Mouse (Mus musculus): ENCODE results near the gene Smad1. TPM values are rescaled to one million over a fixed set of nuclear protein-coding genes. Genes with fewer than 3 reads are reported as not detected.

Smad1 gene
- total RNA-seq, 2 experiments from 2014 or later = 25.6 TPM

DNA sequence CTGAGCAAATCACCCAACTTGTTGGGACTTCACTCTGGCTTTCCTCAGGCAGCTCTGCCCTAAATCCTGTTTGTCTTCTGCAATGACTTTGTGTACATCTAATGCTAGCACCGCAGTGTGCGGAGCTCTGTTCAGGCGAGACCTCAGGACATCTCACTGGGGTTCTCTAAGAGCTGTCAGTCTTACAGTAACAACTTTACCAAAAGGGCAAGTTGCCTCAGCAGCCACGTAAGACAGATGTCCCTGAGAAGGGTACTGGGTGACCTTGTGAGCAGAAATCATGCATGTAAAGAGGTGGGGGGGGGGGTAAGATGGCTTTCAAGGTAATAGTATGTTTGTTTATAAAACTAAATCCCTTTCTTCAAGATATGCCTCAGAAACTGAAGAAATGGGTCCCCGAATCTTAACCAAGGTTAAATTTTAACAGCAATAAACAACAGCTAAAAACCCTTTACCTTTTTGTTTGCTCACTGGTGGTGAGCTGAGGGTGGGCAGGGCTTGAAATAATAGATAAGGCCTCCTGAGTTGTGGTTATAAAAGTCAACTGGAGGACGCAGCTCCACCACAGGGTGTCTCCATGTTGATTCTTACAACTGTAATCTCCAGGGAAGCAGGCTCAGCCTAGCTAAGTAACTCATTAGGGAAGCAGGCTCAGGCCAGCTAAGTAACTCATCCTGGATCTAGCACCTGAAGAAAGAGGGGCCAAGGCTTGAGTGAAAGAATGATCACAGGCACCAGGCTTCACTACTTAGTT lies 38.4 kb downstream of the Smad1 start:
- no peak for DNase-seq (ENCODE audit: low spot score in 2 of 2)

DNA sequence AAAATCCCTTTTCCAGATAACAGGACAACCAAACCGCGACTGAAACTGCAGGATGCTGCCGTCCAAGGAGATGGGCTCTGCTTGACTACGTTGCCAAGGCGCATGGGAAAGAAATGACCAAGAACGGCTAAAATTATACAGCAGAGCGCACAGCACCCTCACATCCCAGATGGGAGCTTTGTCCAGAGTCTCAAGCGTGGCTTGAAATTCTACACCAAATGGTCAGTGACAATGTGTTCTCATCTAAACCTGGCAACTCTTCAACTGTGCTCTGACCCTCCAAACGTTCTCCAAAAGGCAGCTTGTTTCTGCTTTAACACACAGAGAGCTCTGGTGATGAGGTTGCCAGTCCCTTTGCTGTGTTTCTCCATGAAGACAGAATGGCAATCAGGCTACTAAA lies 39.0 kb downstream of the Smad1 start:
- DNase-seq (ENCODE audit: low spot score in 2 of 2) = no peak

DNA sequence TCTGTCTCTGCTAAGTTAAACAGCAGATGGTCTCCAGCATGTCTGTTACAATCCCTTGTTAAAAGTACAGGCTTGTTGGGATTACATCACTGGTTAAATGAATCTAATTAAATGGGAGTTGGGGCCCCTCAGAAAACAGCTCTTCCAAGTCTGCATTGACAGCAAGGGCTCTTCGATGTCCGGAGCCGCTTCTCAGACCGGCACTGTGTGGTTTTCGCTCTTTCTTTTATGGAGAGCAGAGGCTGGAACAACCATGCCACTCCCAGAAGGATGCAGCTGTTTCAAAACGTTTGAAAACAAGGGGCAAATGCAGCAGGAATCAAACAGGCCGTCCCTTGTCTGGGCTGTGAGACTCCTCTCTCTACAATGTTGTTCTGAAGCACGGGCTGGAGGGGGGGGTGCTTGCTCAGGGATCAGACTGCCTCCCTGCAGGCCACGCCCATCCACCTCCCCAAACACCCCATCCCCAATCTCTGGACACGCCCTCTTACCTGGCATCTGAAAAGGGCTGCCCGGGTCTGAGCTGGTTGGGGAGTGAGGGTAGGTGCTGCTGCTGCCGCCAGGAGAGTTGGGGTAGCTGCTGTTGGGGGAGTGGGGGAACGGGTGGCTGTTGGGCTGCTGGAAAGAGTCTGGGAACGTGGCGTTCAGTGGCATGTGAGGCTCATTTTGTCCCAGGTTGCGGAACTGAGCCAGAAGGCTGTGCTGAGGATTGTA lies 43.4 kb downstream of the Smad1 start:
- no peak for DNase-seq (ENCODE audit: low spot score in 2 of 2)

DNA sequence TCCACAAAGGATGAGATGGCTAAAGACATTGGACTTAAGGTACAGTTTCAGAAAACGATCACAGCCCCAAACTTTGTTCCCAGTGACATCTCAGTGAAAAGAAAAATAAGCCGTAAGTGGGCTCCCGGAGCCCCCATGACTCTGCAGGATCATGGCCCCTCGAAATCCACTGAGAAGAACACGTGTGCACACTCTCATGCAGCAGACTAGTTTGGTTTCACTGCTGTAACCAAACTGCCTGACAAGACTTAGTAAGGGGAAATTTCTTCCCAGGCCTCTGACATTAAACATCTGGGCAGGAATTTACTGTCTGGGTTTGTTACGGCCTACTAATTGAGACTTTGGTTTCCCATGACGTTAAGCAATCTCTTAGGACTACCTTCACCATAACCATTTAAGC lies 45.3 kb downstream of the Smad1 start:
- DNase-seq (ENCODE audit: low spot score in 2 of 2) = no peak

DNA sequence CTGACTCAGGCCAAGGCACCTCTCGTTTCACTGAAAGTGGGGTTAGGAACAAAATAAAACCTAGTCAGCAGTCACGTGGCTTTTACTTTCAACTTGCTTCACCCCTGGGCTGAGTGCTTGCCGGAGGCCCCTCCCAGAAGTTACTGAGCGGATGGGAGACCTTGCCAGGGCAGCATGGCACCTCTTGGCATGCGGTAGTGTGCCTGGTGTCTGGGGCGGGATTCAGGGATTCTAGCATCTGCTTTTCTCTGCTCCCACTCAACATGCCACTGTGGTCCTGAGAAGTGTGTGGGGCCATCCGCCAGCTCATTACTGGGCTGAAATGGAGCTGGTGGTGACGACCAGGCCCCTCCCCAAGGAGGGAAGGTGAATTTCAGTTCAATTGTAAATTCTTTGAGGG lies 47.4 kb downstream of the Smad1 start:
- DNase-seq (ENCODE audit: low spot score in 2 of 2) = no peak

DNA sequence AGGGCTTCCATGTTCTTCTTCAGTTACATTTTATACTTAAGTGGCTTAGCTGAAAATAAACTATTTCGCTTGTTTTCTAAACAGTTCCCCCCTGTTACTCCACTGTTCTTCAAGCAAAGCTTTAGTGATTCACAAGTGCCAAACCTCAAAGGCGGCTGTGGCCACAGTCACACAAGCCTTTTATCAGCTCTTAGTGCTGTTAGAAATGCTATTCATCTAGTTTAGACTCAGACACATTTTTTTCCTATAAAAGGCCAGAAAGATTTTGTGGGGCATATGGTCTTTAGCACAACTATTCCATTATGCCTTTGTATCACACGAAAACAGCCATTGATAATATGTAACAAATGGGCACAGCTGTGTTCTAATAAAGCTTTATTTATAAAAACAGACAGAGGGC lies 48.5 kb downstream of the Smad1 start:
- no peak for DNase-seq (ENCODE audit: low spot score in 2 of 2)

DNA sequence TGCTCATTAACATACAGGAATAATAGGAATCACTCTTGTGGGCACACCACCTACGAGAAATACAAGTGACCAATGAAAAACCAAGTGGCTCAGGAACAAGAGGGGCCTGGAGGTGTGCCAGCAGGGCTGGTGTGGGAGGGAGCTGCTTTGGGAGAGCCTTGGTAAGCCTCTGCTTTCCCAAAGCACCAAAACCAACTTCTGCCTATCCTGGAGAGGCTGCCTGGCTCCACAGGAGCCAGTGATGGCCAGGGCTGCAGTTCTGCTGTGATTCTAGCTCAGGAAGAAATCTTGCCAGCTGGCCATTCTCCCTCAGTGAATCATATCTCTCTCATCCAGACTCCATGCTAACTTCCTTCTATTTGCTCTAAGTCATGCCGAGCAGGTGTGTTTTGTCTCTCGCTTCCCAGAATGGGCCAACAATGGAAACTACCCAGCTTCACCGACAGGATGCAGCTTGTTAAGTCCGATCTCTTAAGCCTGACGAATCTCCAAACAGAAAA lies 49.2 kb downstream of the Smad1 start:
- no peak for DNase-seq (ENCODE audit: low spot score in 2 of 2)

DNA sequence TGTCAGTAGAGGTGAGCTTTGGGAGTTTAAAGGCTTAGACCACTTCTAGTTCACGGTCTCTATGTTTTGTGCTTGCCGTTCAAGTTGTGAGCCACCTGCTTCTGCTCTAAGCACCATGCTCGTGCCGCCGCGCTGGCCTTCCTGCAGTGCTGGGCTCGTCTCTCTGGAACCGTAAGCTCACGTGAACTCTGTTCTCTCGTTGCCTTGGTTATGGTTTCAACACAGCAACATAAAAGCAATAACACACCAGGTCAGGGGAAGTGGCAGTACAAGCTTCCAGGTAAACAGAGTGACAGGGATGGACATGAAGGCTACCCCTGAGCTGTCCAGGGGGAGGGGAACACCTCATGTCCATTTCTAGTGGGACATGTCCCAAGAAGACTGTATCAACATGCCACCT lies 52.9 kb downstream of the Smad1 start:
- no peak for DNase-seq (ENCODE audit: low spot score in 2 of 2)

DNA sequence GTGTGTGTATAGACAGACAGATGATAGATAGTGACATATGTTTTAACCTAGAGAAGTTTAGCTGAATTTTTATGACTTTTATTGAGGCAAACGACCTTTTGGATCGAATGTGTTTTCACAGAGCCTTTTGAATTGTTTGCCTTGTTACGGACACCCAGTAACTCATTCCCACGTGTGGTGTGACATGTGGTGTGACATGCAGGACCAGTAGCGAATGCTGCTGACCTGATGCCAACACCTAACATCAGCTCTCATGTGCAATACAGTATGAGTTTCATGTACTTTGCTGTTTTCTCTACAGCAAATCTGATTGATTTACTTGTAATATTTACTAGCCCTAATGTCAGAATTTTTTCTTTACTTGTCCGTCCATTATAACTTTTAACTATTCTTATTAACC lies 53.5 kb downstream of the Smad1 start:
- no peak for DNase-seq (ENCODE audit: low spot score in 2 of 2)

DNA sequence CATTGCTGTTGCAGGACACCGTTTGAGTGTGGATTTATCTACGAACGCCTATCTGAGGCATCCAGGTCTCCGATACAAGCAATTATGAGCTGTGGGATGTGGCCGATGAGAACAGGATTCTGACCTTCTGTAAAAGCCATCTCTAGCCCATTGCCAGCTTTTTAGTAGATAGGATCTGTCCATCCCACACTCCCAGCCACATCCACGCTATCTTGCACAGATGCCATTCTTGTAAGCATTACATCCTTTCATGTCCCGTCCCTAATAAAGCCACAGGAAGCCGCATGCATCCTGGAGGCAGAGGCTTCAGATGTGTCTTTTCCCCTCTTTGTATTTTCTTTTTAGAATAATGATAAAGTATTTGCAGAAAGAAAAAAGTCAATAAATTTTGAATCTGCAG lies 58.1 kb downstream of the Smad1 start:
- DNase-seq (ENCODE audit: low spot score in 2 of 2) = no peak

DNA sequence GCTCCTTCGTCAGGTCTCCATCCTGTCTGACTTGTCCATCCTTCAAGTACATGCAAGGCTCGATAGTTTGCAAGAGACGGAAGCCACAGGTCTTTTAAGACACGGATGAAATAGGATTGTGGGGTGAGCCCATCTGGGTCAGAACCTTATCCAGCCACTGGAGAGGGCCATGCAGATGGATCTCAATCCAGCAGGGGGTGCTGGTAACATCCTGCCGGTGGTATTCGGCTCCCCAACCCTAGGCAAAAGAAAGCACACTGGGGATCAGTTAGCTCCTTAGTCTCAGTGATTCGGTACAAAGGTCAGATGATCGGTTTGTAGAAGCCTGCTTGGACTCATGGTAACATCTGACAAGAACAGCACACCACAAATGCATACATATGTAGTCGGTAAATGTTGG lies 59.8 kb downstream of the Smad1 start:
- peak in 1 of 2 experiments; percentile 41 for DNase-seq (ENCODE audit: low spot score in 2 of 2)

DNA sequence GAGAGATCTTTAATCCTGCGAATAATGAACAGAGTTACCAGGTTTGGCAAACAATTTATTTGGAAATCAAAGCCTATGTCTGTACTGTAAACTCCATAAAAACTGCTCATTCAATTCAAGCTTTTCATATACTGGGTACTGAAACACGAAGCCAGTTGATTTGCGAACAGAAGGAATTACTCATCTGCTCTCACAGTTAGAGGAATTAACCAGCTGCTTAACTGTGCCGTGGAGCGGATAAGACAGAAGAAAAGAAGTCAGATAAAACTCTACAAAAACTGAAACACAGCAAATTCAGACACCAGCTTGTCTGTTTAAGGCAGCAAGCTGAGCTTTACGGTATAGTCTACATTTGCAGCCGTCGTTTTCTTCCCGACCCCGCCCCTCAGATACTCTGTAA lies 60.7 kb downstream of the Smad1 start:
- no peak for DNase-seq (ENCODE audit: low spot score in 2 of 2)

DNA sequence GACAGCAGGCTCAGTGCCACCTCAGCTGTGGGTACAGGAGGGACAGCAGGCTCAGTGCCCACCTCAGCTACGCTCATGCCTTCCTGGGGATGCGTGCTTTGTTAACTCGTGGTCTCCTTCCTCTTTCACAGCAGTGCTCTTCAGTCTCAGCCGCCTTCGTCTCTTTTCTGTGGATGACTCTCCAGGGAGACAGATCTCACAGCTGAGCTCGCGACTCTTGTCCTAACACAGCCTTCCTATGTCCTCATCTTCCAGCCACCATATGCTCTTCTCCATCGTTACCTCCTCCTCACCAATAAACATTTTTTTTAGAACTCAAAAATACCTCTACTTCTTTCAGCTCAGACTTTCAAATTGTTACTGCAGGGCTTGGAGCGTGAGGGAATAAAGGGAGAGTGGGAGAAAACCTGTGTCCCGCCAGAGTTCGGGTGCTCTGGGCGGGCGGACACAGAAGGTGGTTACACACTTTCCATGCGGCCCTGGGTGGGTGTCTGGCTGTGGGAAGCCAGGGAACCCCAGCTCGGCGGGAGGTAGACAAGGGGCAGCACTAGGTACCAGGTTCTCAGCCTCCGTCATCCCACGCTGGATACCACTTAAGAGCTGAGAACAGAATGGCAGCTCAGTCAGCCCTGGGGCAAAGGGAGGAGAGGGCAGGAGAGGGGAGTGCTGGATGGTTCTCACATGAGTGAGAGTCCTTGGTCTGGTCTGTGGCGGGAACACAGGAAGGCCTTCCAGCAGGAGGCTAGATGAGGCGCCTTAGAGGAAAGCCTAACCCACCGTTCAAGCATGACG lies 67.0 kb downstream of the Smad1 start:
- DNase-seq (ENCODE audit: low spot score in 2 of 2) = no peak

DNA sequence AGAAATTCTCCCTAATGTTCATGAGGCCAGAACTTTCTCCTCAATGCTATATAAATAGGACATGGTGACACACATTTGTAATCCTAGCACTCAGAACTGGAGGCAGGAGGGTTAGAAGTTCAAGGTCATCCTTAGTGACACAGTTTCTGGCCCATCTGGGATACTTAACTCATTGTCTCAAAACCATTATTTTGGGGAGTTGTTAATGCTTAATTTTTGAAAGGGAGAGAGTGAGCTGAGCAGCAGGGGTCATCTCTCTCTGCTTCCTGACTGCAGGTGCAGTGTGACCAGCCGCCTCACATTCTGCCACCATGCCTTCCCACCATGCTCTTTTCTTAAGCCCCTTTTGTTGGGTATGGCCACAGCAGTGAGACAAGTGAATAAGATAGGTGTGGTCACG lies 67.7 kb downstream of the Smad1 start:
- no peak for DNase-seq (ENCODE audit: low spot score in 2 of 2)

DNA sequence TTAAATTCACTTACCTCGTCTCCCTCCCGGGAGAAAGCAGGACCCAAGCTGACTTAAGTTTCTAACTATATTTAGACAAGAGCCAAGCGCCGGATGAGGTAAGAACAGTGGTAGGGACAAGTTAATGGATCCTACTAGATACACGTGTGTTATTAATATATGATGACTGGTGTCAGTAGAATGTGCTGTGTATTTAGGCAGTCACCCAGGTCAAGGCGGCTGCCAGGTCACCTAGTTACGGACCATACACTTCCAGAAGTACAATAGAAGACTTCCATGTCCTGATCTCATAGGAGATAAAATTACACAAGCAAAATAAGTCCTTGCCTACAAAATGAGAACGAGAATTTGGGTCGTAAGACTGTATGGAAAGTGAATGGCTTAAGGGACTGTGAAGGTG lies 68.3 kb downstream of the Smad1 start:
- DNase-seq (ENCODE audit: low spot score in 2 of 2) = no peak

DNA sequence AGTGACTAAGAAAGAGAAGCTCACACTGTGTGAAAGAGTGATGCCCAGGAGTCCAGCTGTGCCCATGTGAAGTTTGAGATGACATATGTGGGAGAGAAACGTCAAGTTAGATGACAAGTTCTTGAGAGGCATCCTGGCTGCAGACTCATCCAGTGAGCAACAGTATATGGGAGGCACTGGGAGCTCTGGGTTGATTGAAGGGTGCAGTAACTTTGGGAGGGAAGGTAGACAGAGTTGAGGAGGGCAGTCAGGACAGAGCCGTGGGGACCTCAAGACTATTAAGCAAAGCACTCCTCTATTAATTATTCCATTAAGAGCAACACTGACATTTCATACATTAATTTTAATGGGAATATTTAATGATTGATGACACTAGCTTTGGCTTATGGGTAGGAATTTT lies 69.6 kb downstream of the Smad1 start:
- DNase-seq (ENCODE audit: low spot score in 2 of 2) = no peak

DNA sequence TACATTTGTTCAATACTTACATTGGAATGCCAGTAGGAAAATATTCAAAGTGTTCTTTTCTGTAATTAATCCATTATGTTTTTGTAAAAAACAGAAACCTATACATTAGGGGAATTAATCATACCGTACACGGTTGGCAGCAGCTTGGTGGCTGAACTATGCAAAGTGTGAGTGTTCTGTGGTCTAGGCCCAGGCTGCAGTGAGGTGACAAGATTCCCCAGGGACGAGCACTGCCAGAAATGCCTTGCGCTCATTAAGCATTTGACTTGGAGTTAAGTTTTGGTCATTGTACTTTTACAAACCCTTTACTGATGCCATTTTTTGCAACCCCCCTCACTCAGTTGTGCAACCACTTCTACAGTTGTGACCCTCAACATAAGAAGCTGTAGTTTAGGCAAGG lies 70.1 kb downstream of the Smad1 start:
- DNase-seq (ENCODE audit: low spot score in 2 of 2) = no peak

DNA sequence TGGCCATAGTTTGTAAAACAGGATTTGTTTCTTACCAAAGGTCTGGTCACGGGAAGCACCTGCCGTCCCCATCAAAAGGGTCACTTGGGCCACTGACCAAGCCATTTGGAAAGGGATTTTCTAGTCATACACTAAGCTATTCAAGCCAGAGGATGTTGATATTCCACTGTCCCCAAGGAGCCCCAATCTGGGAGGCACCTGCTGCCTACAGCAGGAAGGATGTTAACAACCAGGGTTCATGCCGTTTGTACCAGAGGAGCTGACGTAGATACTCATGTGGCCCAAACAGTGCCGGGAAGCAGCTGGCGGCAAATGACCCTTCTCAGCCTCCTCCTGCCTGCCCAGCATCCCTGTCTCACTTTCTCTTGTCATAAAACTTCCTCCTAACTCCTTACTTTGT lies 73.8 kb downstream of the Smad1 start:
- DNase-seq (ENCODE audit: low spot score in 2 of 2) = no peak

DNA sequence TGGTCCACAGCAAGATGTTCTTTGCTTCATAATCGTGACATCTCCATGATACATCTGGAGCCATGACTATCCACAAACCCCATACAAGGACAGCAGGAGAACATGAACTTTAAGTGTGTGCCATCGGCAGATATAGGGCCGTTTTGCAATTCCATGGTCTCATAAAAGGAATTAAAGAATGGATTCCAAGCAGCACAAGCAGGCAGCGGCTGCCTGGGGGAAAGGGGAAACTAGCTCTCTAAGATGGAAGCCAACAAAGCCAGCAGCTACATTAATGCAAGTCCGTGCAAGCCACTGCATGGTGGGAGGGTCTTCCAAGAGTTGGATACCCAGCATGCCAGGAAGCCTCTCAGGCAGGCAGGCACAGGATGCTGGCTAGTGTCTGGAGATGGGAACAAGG lies 74.4 kb downstream of the Smad1 start:
- no peak for DNase-seq (ENCODE audit: low spot score in 2 of 2)

DNA sequence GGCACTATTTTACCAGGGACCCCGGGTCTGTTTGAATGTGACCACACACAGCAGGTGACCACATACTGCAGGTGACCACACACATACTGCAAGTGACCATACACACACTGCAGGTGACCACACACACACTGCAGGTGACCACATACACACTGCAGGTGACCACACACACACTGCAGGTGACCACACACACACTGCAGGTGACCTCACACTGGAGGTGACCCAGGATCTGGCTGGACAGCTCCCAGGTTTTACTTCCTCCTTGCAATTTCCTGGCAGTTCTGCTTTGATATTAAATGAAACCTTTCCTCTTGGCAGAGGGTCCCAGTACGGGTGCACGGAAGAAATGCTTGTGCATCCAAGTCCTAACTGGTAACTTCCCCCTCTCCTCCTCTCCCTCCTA lies 75.3 kb downstream of the Smad1 start:
- no peak for DNase-seq (ENCODE audit: low spot score in 2 of 2)

DNA sequence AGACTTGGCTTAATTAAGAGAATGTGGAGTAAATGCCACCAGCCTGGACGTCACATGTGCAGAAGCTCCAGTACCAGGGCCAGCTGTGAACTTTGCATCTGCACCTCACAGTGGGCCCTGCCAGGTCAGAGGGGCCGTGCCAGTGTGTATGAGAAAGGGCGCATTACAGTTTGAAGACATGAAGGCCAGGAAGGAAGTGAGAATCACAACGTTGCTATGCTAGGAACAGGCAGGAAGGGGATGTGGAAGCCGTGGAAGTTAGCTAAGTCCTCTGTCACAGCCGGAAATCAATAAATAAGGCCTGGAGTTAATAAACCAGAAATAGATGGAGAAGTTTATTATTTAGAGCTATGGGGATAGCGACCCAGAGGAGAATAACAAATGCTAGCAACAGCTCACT lies 76.2 kb downstream of the Smad1 start:
- DNase-seq (ENCODE audit: low spot score in 2 of 2) = no peak

DNA sequence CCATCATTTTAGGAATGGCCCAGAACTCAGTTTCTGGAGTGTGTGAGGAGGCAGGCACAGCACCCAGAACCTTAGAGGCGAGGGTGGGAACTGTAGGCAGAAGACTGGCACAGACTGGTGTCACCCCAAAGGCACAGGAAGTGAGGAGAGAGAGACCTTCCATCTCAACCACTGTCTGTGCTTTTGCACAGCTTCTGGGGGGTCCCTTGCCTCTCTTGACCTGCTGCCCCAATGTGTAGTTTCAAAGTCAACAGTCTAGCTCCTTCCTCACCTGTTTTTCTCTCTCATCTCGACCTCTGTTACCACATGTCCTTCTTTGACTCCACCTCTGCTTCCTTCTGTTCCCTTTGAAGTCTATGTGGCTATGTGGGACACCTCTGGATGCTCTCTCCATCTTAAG lies 88.5 kb downstream of the Smad1 start:
- no peak for DNase-seq (ENCODE audit: low spot score in 2 of 2)
